Mouse (Mus musculus) ovary, postnatal 14 days (tissue): Measurements from ENCODE around the gene Sgsm2.
"Not testable (repeated sequence)": the region's sequence is repeated elsewhere in the genome, so short reads cannot be mapped to it uniquely, and the experiment has no call there.

ENCODE experiments used
- DNase-seq: peaks from one replicate; pipeline ENCODE4 v3.0.0; 2022; ENCODE audit warnings: low spot score

The Sgsm2 gene

DNA sequence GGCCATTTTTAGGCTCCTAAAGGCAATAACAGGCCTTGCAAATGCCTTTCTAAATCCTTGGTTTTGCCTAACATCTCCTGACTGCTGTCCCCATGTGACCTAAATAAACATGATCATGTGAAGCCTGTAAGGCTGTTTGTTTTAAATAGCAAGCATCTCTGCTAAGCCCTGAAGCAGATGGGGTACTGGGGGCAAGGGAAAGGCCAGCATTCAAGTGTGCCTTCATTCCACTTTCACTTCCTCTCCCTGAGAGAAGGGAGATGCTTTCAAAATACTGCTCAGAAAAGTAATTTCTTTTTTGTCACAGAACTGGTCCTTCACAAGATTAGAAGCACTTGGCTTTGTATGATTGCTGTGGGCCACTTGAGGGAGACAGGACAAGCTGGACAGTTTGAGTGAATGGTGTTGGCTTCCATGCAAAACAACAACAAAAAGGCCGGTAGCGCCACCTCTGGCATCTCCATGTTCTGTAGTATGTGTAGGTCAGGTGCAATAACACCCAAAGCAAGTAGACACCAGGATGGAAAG is 68.4 kb downstream of the Sgsm2 start:
- no peak for DNase-seq

DNA sequence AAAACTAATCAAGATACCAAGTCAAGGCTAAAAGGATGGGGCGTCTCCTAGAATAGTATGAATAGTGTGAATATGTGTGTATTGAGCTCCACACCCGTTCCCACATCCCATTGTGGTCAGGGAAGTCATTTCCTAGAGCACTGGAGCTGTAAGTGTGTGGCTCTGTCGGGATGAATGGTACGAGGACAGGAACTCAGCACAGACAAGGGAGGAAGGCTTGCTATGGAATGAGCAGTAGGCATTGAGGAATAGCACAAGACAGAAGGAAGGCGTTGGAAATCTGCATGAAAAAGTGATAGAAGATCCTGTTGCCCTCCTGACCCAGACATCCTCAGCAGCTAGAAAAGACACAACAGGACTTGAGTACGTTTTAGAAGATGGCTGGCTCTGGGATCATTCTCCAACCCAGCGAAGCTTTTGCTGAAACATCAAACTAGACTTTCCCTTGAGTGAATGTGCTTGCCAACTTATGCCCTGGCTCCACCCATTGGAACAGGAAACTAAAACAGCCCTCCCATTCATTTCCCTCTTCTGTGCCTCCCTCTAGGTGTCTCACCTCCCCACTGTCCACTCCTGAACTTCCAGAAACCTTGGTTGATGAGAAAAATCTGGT is 69.0 kb downstream of the Sgsm2 start:
- no peak for DNase-seq

DNA sequence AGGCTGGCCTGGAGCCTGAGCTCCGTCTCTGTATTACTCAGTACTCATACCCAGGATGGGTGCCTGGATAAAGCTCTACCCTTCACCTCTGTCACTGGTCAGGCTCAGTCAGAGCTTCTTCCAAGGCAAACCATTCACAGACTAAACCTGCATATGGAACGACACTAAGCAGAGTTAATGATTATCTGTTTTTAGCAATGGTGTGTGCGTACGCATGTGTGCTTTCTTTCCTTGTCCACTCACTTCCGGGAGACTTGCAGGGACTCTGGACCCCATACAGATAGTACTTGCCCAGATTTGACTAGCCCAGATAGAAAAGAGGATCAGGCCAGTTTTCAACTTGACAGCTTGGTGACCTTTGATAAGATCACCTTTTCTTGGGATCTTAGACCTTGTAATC is 70.2 kb downstream of the Sgsm2 start:
- DNase-seq: no peak

GRCm38 (mm10) chr11:74826151-74826550 is 70.7 kb downstream of the Sgsm2 start:
- DNase-seq: no peak

GRCm38 (mm10) chr11:74822746-74823440 is 74.0 kb downstream of the Sgsm2 start:
- DNase-seq: no peak

DNA sequence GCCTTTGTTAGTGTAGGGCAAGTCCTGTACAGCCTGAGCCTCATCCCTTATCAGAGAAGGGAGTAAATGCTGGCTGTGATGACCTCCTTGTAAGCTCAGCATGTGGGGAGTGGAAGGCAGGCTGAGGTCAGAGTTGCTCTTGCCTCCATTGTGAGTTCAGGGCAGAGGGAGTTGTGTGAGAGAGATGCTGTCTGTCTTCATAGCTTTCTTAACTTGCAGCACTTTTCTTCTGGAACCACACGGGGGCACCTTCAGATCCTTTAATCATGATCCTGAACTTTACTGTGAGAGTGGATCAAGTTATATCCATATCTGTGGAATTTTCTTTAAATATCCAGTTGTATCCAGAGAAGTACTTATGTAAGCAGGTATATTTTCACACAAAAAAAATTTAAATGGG is 75.4 kb downstream of the Sgsm2 start:
- DNase-seq: no peak

DNA sequence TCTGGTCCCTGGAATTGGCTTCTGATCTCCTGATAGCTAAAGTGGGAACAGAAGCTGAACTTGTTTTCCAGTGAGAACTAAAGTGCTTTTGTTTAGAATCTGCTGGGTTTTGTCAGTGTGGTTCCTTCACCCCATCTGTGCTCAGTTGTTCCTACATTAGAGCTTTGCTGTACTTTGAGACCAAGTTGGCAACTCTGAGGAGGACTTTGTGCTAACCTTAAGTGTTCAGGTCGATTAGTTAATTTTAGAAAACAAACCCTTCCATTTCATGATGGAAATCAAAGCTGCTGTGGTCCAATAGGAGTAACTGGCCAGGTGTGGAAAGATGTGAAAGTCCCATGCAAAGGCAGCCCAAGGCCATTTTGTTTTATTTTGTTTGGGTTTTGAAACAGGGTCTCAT is 75.9 kb downstream of the Sgsm2 start:
- no peak for DNase-seq

DNA sequence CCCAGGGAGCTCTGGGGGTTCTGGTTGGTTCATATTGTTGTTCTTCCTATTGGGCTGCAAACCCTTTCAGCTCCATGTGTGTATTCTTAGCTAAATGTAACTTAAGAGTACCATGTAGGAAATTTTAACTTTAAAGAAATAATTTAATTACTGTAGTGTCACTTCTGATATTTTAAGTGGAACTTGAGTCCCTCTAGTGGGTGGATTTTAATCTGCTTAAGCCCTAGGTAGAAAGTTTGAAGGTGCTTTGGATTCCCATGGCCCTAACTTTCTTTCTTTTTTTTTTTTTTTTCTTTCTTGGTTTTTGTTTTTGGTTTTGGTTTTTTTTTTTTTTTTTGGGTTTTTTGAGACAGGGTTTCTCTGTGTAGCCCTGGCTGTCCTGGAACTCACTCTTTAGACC is 81.1 kb downstream of the Sgsm2 start:
- no peak for DNase-seq

DNA sequence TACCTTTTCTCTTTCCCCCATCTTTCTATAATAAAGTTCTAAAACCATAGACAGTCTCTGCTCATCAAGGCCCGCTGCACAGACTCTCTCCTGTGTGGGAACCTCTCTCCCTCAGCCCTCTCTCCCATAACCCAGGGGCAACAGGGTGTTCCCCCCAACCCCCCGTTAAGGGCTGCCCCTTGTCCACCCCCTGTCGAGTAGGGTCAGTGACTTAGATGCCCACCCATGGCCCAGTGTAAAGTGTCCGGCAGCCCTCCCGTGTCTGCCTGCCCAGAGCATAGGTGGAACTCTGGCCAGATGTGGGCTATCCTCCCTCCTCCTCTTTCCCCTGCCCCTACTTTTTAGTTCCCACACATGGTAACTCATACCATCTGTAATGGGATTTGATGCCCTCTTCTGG is 85.3 kb downstream of the Sgsm2 start:
- DNase-seq: no peak

DNA sequence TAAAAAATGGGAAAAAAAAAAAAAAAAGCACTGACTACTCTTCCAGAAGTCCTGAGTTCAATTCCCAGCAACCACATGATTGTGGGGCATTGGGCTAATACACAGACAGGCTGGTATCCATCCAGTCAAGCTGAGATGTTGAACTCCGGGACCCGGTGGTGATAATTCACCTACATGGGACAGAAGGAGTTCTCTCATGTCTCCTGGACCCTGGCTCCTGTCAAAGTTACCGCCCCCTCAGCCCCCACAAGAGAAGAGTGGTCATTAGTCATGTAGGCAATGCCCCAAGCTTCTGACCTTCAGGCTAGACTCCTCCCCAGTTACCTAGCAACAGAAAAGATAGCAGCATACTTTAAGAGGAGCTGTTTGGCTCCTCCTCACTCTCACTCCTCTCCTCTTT is 85.8 kb downstream of the Sgsm2 start:
- DNase-seq: not testable (repeated sequence)

DNA sequence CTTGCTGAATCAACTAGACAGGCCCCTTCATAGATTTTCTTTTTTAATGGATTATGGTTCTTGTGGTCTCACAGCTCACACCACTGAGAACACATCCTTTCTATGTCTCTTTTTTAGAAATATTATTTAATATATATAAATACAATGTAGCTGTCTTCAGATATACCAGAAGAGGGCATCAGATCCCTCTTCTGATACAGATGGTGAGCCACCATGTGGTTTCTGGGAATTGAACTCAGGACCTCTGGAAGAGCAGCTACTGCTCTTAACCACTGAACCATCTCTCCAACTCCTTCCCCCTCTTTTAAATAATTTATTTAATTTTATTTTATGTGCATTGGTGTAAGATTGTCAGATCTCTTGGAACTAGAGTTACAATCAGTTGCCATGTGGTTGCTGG is 86.7 kb downstream of the Sgsm2 start:
- no peak for DNase-seq

DNA sequence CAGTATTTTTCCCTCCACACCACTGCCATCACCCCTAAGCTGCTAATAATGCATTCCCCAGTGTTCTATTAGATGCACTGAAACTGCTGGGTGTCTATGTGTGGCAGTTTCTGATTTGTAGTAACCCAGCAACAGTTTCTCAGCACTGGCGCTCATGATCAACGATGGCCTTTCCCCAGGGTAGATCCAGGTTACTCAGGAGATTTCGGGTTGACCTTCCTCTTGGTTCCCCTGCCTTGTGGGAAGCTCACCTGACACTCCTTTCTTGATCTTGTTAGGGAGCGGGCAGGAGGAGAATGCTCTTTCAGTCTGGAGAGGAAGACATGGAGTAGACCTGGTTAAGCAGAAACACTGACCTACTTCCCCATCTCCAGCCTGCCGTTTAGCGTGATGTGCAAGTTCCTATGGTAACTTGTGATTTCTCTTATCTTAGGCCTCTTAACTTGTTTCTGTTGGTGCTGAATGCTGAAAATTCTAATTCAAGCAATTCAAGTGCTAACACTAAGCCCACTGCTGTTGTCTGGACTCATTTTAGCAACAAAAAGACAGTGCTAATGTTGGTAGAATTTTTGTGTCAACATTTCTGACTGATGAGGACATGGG is 88.5 kb downstream of the Sgsm2 start:
- DNase-seq: no peak

- DNase-seq: no peak
Observed at GRCm38 (mm10) chr11:74807246-74807882, 89.5 kb downstream of the Sgsm2 start.

DNA sequence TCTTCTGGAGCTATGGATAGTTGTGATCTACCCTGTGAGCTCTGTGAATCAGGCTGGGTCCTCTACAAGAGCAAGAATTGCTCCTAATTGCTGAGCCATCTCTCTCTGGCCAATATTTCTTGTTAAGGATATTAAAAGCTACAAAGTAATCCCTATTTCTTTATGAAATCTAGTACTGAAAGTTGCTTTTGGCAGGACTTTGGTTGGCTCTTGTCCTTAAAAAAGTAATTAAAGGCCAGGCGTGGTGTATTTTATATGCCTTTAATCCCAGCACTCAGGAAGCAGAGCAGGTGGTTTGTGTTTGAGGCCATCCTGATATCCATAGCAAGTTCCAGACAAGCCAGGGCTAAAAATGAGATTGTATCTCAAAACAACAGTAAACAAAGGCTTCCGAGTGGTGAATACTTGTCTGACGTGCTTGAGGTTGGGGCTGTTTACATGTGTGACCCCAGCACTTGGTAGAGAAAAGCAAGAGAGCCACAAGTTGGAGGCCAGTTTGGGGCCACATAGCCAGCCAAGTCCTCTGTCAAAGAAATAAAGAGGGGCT is 92.7 kb downstream of the Sgsm2 start:
- DNase-seq: no peak

GRCm38 (mm10) chr11:74800658-74801057 is 96.2 kb downstream of the Sgsm2 start:
- DNase-seq: no peak
